Mouse (Mus musculus): ENCODE data around the gene Fblim1. TPM values are rescaled to one million over a fixed set of nuclear protein-coding genes. Genes with fewer than 3 reads are reported as not detected.

The Fblim1 gene
- polyA plus RNA-seq, 1 experiment from 2014 or later: 49.0 TPM

DNA sequence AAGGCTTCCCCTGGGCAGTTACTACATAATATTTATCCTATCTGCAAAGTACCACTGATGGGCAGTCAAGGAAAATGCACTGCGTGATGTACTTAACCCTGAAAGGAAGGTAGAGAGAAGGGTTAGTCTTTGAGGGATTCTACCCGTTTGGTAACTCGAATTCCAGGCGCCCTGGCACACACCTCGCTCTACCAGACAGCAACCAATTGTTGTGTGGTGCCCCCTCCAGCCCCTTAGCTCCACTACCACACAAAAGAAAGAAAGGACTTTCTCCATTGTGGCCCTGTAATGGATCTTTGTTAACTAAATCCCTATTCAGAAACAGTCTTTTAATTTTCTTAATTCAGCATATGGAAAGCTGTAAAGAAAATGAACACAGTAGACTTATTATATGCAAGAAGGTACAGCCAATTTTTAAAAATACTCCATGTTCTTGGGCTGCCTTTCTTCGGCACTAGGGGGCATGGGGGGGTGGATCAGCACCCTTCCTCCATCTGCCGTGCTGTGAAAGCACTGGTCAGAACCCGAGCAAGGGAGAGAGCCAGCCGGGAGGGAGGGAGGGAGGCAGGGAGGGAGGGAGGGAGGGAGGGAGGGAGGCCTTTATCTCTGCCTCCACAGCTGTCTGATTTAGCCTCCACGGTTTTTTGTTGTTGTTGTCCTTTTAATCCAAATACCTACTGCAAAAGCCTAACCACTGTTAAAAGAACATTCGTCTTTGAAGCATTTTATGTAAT is 70.8 kb downstream of the Fblim1 start:
- Histone ChIP-seq H3K36me3 (0 out of 2 replicates have a peak, but pooled peaks cover 2% of the 10 kb centered on the region), H3K27me3 (no peaks in the 10 kb centered on the region), H3K4me2 (peak overlapping the region; percentile 98), H3K4me3 (peak overlapping the region; percentile 87), H3K9ac (0 out of 2 replicates have a peak overlapping the region, but pooled peaks have one; percentile 94), H3K9me3 (no peaks in the 10 kb centered on the region), H3K4me1 (peaks cover 29% of the 10 kb centered on the region), H3K27ac (no peak overlapping the region)
- no peak for ATAC-seq (ENCODE audit: insufficient number of reproducible peaks, insufficient read depth, low FRiP score, low TSS enrichment, low read depth)
- 15% methylated on average over 9 of the region's 11 CpGs for WGBS

DNA sequence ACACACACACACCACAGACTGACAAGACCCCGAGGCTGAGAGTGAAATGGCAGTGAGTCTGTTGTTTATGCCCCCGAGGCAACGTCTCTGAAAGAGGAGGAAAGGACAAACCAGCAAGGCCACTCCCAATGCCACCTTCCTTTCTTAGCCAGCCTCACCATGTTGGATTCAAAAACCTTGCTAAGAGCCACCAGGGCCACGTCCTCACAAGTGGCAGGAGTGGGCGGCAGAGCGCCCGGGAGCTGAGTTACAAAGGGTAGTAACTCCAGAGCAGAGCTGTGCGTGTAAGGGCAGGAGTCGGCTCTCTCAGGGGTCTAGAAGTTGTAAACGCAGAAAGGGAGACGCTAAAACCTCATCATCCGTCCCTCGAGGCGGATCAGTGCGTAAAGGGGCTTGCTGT is 74.9 kb downstream of the Fblim1 start:
- WGBS: 66% methylated on average over 15 of the region's 15 CpGs
- H3K4me1 ChIP-seq: peaks cover 23% of the 10 kb centered on the region
- H3K4me3 ChIP-seq: no peak overlapping the region
- no peaks in the 10 kb centered on the region for H3K9me3 ChIP-seq
- no peaks in the 10 kb centered on the region for H3K27me3 ChIP-seq
- H3K36me3 ChIP-seq: peaks cover 7% of the 10 kb centered on the region; the same call in 1 of the 2 replicates
- H3K4me2 ChIP-seq: no peak overlapping the region
- no peak for ATAC-seq (ENCODE audit: insufficient number of reproducible peaks, insufficient read depth, low FRiP score, low TSS enrichment, low read depth)
- H3K9ac ChIP-seq: 0 out of 2 replicates have a peak overlapping the region, but pooled peaks have one; percentile 49
- 0 out of 2 replicates have a peak overlapping the region, but pooled peaks have one; percentile 28 for H3K27ac ChIP-seq

DNA sequence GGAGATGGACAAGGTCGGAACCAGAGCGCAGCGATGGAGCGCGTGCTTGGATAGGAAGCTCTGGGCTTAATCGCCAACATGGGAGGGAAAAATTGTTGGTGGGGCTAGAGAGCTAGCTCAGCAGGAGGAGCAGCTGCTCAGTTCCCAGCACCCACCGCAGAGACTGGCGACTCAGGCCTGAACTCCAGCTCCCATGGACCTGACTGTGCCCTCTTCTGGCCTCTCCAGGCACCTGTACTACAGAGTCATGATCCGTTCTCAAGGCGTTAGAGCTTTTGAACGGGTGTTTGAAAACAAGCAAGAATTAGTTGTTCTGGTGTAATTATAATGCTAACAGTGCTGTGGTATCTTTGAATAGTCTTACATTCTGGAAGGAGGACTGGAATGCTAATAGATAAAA is 77.0 kb downstream of the Fblim1 start:
- 91% methylated on average over 11 of the region's 11 CpGs for WGBS
- no peak overlapping the region for H3K9ac ChIP-seq
- ATAC-seq (ENCODE audit: insufficient number of reproducible peaks, insufficient read depth, low FRiP score, low TSS enrichment, low read depth): no peak
- no peak overlapping the region for H3K4me2 ChIP-seq
- H3K9me3 ChIP-seq: no peaks in the 10 kb centered on the region
- H3K4me3 ChIP-seq: no peak overlapping the region
- H3K27ac ChIP-seq: no peak overlapping the region
- peaks cover 7% of the 10 kb centered on the region; the same call in 1 of the 2 replicates for H3K36me3 ChIP-seq
- H3K27me3 ChIP-seq: no peaks in the 10 kb centered on the region
- peaks cover 15% of the 10 kb centered on the region for H3K4me1 ChIP-seq

DNA sequence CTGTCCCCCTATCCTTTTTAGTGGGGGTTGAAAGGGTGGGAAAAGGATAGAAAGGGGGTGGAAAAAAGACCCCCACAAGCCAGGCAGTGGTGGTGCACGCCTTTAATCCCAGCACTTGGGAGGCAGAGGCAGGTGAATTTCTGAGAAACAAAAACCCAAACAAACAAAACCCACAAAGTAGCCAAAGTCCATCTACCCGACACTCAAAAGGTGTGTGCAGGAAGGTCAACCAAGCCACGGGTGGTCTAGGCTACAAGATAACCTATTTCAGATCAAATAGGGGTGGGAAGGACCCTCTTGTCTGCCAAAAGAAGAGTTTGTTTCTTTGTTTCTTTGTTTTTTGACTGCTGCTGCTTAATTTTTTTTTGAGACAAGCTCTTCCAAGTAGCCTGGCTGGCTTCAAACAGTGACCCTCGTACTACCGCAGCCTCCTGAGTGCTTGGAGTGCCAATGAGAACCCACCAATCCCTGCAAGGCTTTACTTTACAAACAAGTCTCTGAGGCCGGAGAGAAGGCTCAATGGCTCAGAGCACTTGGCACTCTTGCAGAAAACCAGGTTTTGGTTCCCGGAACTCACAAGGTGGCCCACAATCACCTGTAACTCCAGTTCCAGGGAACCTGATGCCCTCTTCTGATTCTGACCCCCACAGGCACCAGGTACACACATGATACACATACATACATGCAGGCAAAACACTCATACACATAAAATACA is 78.8 kb downstream of the Fblim1 start:
- Histone ChIP-seq H3K27me3 (no peaks in the 10 kb centered on the region), H3K4me3 (no peak overlapping the region), H3K4me1 (peaks cover 21% of the 10 kb centered on the region), H3K4me2 (no peak overlapping the region), H3K36me3 (peaks cover 12% of the 10 kb centered on the region), H3K27ac (no peak overlapping the region), H3K9ac (no peak overlapping the region), H3K9me3 (no peaks in the 10 kb centered on the region)
- ATAC-seq (ENCODE audit: insufficient number of reproducible peaks, insufficient read depth, low FRiP score, low TSS enrichment, low read depth): no peak
- 76% methylated on average over 7 of the region's 7 CpGs for WGBS

Other genes with a start within 250 kb of the Fblim1 start
- 1.7 and 2.9 TPM in 2 replicates for gene Fam131c, start 237.9 kb downstream of the Fblim1 start, polyA plus RNA-seq (2015; fragmentation: Nextera tagmentation; extraction: Ambion mirVana)
- gene Clcnka, start 207.4 kb downstream of the Fblim1 start, polyA plus RNA-seq (2015; fragmentation: Nextera tagmentation; extraction: Ambion mirVana): 0.18 and 0.39 TPM in 2 replicates
- not detected in 2 replicates for gene Clcnkb, start 190.1 kb downstream of the Fblim1 start, polyA plus RNA-seq (2015; fragmentation: Nextera tagmentation; extraction: Ambion mirVana)
- gene Hspb7, start 185.3 kb downstream of the Fblim1 start, polyA plus RNA-seq (2015; fragmentation: Nextera tagmentation; extraction: Ambion mirVana): 0.63 TPM in 1 of 2 replicates, not detected in the other
- gene Srarp, start 170.0 kb downstream of the Fblim1 start, polyA plus RNA-seq (2015; fragmentation: Nextera tagmentation; extraction: Ambion mirVana): not detected in 2 replicates
- 43.4 and 43.8 TPM in 2 replicates for gene Zbtb17, start 161.4 kb downstream of the Fblim1 start, polyA plus RNA-seq (2015; fragmentation: Nextera tagmentation; extraction: Ambion mirVana)
- 11.6 and 12.7 TPM in 2 replicates for gene Spen, start 67.5 kb downstream of the Fblim1 start, polyA plus RNA-seq (2015; fragmentation: Nextera tagmentation; extraction: Ambion mirVana)
- 0.47 and 0.74 TPM in 2 replicates for gene Tmem82, start 12.5 kb upstream of the Fblim1 start, polyA plus RNA-seq (2015; fragmentation: Nextera tagmentation; extraction: Ambion mirVana)
- 0.12 TPM in 1 of 2 replicates, not detected in the other for gene Slc25a34, start 17.7 kb upstream of the Fblim1 start, polyA plus RNA-seq (2015; fragmentation: Nextera tagmentation; extraction: Ambion mirVana)
- 8.5 TPM in 2 replicates for gene Plekhm2, start 58.8 kb upstream of the Fblim1 start, polyA plus RNA-seq (2015; fragmentation: Nextera tagmentation; extraction: Ambion mirVana)
- gene Rsc1a1, start 79.5 kb upstream of the Fblim1 start, polyA plus RNA-seq (2015; fragmentation: Nextera tagmentation; extraction: Ambion mirVana): not detected in 2 replicates
- gene Ddi2, start 117.3 kb upstream of the Fblim1 start, polyA plus RNA-seq (2015; fragmentation: Nextera tagmentation; extraction: Ambion mirVana): 22.9 and 25.2 TPM in 2 replicates
- gene Agmat, start 140.6 kb upstream of the Fblim1 start, polyA plus RNA-seq (2015; fragmentation: Nextera tagmentation; extraction: Ambion mirVana): 0.30 TPM in 1 of 2 replicates, not detected in the other
- gene Dnajc16, start 184.8 kb upstream of the Fblim1 start, polyA plus RNA-seq (2015; fragmentation: Nextera tagmentation; extraction: Ambion mirVana): 3.8 and 4.2 TPM in 2 replicates
- gene Casp9, start 187.5 kb upstream of the Fblim1 start, polyA plus RNA-seq (2015; fragmentation: Nextera tagmentation; extraction: Ambion mirVana): 14.2 and 15.1 TPM in 2 replicates
- 0.25 TPM in 1 of 2 replicates, not detected in the other for gene Cela2a, start 220.1 kb upstream of the Fblim1 start, polyA plus RNA-seq (2015; fragmentation: Nextera tagmentation; extraction: Ambion mirVana)
- not detected in 2 replicates for gene Ctrc, start 240.3 kb upstream of the Fblim1 start, polyA plus RNA-seq (2015; fragmentation: Nextera tagmentation; extraction: Ambion mirVana)

All from embryonic facial prominence, embryonic 13.5 days (tissue).